Mouse (Mus musculus) bone marrow, adult 2 months (tissue): ENCODE measurements around the gene Arl11. TPM values are rescaled to one million over a fixed set of nuclear protein-coding genes. Genes with fewer than 3 reads are reported as not detected.
A peak's percentile ranks its signal among the peaks of the same experiment; 100 is the strongest.
"Not testable (repeated sequence)": the region's sequence is repeated elsewhere in the genome, so short reads cannot be mapped to it uniquely, and the experiment has no call there.

Source experiments
- H3K27ac ChIP-seq: fragments of 200-500 bp; 2 replicates; pipeline ENCODE4 v1.5.1; 2012; ENCODE audit warnings: low read depth, mild to moderate bottlenecking, control low read depth, inconsistent platforms, low read length; ENCODE audit not compliant: control insufficient read depth, poor library complexity, insufficient read depth
- H3K4me1 ChIP-seq: fragments of 200-500 bp; 2 replicates; pipeline ENCODE4 v1.6.1; 2011; ENCODE audit warnings: low read length; ENCODE audit not compliant: control insufficient read depth, insufficient read depth
- H3K4me3 ChIP-seq: fragments of 200-500 bp; replicated peaks from 2 replicates; pipeline ENCODE3; 2011; ENCODE audit warnings: mild to moderate bottlenecking, low read depth, low read length, control low read depth; ENCODE audit not compliant: control insufficient read depth
- CTCF ChIP-seq: fragments of 200-500 bp; IDR thresholded peaks from 2 replicates; pipeline ENCODE4 v1.5.1; 2011; ENCODE audit warnings: low read length, control low read depth; ENCODE audit not compliant: control insufficient read depth, insufficient read depth
- POLR2A ChIP-seq: fragments of 200-500 bp; IDR thresholded peaks from 2 replicates; pipeline ENCODE4 v1.6.1; 2011; ENCODE audit warnings: low read depth, mild to moderate bottlenecking, control low read depth, low read length, borderline replicate concordance; ENCODE audit not compliant: control insufficient read depth
- WGBS: fragments of 180-500 bp; shearing (Covaris S2); methylation state at CpG from one replicate; pipeline ENCODE4 v1.1.7; 2018; 5-methylcytosine and 5-hydroxymethylcytosine counted together
- polyA plus RNA-seq: library from polyadenylated mRNA; stranded (reverse); fragments of >200 nt; gene quantifications from 2 replicates; pipeline ENCODE4 v1.2.4, GENCODE M21; 2011; ENCODE audit warnings: low replicate concordance; ENCODE audit not compliant: missing spikeins, insufficient read depth, insufficient read length

Gene Arl11
- polyA plus RNA-seq, 1 experiment, result 9.2 TPM

DNA sequence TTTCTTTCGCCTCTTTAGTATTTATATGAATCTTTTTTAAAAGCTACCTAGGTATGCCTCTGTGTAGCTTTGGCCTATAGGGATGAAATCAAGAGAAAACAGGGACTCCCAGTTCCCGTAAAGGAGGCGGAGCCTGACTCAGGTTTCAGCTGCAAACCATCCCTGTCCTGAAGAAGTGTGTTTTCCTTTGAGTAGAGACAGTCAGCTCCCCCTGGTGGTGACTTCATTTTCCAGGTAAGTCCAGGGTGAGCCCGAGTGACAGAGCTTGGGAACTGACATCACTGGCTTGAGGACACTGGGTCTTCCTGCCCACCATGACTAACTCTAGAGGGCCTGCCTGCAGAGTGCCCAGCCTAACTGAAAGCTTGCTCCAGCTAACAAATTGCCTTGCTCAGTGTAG lies 7.3 kb downstream of the Arl11 start:
- WGBS, result 28% methylated on average over 4 of the region's 4 CpGs
- H3K4me1 ChIP-seq, result 0 out of 2 replicates have a peak, but pooled peaks cover 2% of the 10 kb centered on the region
- H3K4me3 ChIP-seq, result no peak overlapping the region
- H3K27ac ChIP-seq, result no peak overlapping the region
- TF ChIP-seq POLR2A (no peak), CTCF (peak; percentile 59)

DNA sequence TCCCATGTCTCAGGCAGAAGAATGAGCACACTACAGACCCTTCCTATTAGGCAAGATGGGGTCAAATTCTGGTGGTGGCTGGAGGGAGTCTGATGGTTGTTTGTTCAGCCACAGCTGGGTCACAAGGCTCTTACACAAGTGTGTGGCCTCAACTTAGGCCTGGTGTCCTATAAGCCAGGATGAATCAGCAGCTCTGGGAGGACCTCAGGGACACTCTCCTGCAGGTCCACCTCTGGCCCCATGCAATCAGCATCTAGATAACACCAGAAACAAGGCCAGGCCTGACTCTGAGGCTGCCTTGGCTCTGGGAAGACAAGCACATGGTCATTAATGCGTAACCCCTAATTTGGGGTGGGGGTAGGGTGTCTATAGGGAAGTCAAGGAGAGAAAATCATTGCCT lies 11.2 kb downstream of the Arl11 start:
- 65% methylated on average over 1 of the region's 1 CpGs for WGBS
- TF ChIP-seq CTCF (no peak), POLR2A (no peak)
- H3K4me3 ChIP-seq, result no peak overlapping the region
- H3K27ac ChIP-seq, result no peak overlapping the region
- H3K4me1 ChIP-seq, result 0 out of 2 replicates have a peak, but pooled peaks cover 2% of the 10 kb centered on the region

GRCm38 (mm10) chr14:61321200-61321599 lies 11.6 kb downstream of the Arl11 start:
- Histone ChIP-seq H3K4me3 (no peak overlapping the region), H3K27ac (no peak overlapping the region), H3K4me1 (0 out of 2 replicates have a peak, but pooled peaks cover 2% of the 10 kb centered on the region)
- whole genome bisulfite sequencing, result 73% methylated on average over 4 of the region's 4 CpGs
- TF ChIP-seq CTCF (no peak), POLR2A (no peak)

DNA sequence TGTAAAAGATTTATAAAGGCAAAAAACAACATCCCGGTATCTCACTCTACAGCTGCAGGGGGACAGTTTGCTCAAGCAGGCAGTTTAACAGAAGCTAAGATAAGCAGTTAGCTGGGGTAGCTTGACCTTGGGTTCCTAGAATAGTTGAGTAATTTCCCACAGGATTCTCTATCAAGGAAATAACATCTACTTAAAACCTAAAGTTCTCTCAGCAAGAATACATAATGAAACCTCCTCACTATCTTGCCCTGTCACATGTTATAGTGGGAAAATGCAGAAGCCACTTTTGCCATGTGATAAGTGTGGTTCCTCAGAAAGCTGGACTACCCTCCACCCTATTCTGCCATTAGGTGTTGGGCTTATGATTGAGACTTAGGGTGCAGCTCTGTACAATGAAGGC lies 13.2 kb downstream of the Arl11 start:
- TF ChIP-seq CTCF (no peak), POLR2A (no peak)
- Histone ChIP-seq H3K4me1 (0 out of 2 replicates have a peak, but pooled peaks cover 2% of the 10 kb centered on the region), H3K4me3 (no peak overlapping the region), H3K27ac (no peak overlapping the region)
- WGBS, result 64% methylated on average over 1 of the region's 1 CpGs

DNA sequence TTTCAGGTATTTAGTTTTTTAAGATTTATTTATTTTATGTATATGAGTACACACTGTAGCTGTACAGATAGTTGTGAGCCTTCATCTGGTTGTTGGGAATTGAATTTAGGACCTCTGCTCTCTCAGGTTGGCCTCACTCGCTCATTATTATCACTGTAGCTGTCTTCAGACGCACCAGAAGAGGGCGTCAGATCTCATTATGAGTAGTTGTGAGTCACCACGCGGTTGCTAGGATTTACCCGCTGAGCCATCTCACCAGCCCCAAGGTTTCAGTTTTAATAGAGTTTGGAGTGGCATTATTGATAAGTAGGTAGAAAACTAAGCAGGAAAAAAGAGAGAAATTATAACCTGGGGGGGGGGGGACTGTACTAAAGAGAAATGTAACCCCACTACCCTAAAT lies 17.5 kb downstream of the Arl11 start:
- H3K27ac ChIP-seq, H3K4me3 ChIP-seq, H3K4me1 ChIP-seq: not testable (repeated sequence)
- 57% methylated on average over 6 of the region's 6 CpGs for WGBS

DNA sequence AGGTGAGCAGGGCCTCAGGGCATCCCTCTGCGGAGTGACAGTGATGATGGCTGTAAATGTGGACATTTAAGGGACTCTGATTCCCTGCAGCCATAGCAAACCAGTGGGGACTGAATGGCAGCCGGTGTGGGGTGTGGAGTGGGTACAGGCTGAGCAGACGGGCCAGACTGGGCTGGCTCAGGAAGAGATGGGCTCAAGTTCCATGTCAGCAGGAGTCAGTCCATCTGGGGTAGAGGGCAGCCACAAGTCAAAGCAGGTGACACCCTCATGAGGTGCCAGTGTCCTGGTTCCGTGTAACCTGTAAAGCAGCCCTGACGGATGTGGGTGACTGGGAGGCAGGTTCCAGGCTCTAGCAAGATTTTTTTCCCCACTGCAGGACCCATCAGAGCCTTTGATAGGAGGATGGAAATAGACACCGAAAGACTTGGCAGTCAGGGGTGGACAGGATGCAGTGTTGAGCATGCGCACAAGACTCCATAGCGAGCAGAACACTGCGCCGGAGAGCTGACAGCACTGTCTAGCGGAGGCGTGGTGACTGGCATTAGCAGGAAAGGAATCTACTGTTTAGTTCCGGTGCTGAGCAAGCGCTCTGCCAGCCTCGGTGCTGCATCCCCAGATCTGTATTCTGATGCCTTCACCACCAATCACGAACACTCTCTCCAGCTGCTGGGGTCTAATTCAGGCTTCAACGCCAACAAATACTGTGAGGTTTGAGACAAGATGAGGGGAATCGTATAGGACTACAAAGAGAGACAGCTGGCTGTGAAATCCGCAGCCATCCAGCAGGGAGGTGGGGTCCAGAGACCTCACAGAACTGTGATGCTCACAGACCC lies 18.3 kb downstream of the Arl11 start:
- Histone ChIP-seq H3K27ac (no peak overlapping the region), H3K4me1 (no peaks in the 10 kb centered on the region), H3K4me3 (no peak overlapping the region)
- 46% methylated on average over 19 of the region's 19 CpGs for WGBS
- no peak for TF ChIP-seq POLR2A
- no peak for TF ChIP-seq CTCF

DNA sequence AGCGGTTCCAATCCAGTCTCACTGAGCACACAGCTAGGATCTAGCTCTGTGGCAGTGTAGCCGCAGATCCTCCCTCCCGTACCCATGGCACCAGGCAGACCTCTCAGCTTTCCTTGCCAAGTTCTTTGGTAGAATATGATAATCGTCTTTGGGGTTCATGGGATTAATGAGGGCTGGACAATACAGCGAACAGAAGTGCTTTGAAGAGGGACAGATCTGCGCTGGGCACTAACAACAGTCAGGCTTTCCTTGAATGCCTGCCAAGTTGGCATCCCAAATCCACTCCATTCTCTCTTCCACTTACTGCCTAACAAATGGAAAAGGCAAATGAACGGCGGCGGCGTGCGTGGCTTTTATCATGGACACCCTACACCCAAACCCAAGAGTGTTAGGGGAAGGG lies 21.0 kb downstream of the Arl11 start:
- WGBS, result 86% methylated on average over 11 of the region's 11 CpGs
- no peak overlapping the region for H3K4me3 ChIP-seq
- TF ChIP-seq CTCF (no peak), POLR2A (no peak)
- no peaks in the 10 kb centered on the region for H3K4me1 ChIP-seq
- no peak overlapping the region for H3K27ac ChIP-seq

- 12% methylated on average over 13 of the region's 13 CpGs for WGBS
- Histone ChIP-seq H3K27ac (no peak overlapping the region), H3K4me1 (no peaks in the 10 kb centered on the region), H3K4me3 (no peak overlapping the region)
- TF ChIP-seq CTCF, result peak; percentile 75
- no peak for TF ChIP-seq POLR2A
These were observed 21.5 kb downstream of the Arl11 start for GRCm38 (mm10) chr14:61330996-61331561.

DNA sequence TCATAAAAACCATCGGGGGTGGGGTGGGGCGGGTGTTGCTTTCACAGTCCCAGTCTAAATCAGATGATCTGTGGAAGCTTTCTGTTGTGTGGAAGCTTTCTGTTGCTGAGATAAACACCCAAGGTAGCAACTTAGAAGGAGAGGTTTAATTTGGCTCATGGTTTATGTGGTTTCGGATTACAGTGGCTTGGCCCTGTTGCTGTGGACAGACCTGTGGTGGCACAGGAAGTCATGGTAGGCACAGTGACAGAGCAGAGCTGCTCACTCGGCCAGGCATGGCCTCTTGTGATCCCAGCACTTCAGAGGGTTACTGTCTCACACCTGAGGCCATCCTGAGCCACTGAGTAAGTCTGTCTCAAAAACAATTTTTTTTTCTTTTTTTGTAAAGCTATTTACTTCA lies 29.8 kb downstream of the Arl11 start:
- H3K27ac ChIP-seq, result no peak overlapping the region

More for the DNA sequence above, 29.8 kb downstream of the Arl11 start:
- Histone ChIP-seq H3K4me3 (no peak overlapping the region), H3K4me1 (no peaks in the 10 kb centered on the region)
- 55% methylated on average over 4 of the region's 4 CpGs for WGBS
- TF ChIP-seq POLR2A (no peak), CTCF (no peak)
